Mouse (Mus musculus) right cerebral cortex, postnatal 25 days (tissue): ENCODE results near the gene Mybpc3.

Source experiments
- DNase-seq: peaks from one replicate; pipeline ENCODE4 v3.0.0; 2022

The Mybpc3 gene

GRCm38 (mm10) chr2:91179825-91180224 is 61.9 kb downstream of the Mybpc3 start:
- no peak for DNase-seq

- DNase-seq, result no peak
These were observed 62.8 kb downstream of the Mybpc3 start for GRCm38 (mm10) chr2:91180706-91181105.

- peak; percentile 33 for DNase-seq
These were observed 64.1 kb downstream of the Mybpc3 start for GRCm38 (mm10) chr2:91182016-91182404.

GRCm38 (mm10) chr2:91182405-91183147 is 64.6 kb downstream of the Mybpc3 start:
- peak; percentile 89 for DNase-seq

- DNase-seq, result peak; percentile 94
These were observed 65.2 kb downstream of the Mybpc3 start for GRCm38 (mm10) chr2:91183148-91183513.

- no peak for DNase-seq
These were observed 65.9 kb downstream of the Mybpc3 start, which contains the start of gene Madd for GRCm38 (mm10) chr2:91183711-91184405. Gene Madd, minus strand, starts transcription at chr2:91183837.
